Mouse (Mus musculus): ENCODE measurements around the gene BC005537. TPM values are rescaled to one million over a fixed set of nuclear protein-coding genes. Genes with fewer than 3 reads are reported as not detected.
"Not testable (repeated sequence)": the region's sequence is repeated elsewhere in the genome, so short reads cannot be mapped to it uniquely, and the experiment has no call there.

BC005537 gene
- total RNA-seq, 2 experiments from 2014 or later: 68.5 to 125 TPM

DNA sequence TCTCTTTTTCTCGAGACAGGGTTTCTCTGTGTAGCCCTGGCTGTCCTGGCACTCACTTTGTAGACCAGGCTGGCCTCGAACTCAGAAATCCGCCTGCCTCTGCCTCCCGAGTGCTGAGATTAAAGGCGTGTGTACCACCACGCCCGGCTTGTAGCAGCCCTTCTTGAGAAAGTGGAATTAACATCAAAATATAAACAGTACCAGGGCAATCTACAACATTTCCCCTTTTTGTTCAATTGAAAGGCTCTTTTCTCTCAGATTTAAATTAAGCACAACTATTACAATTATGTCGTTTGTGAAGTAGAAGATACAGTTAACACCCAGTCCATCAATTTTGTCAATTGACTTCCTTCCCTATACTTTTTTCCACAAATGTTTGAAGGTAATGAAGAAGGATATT, 36.3 kb downstream of the BC005537 start:
- ATAC-seq (replicated peaks; ENCODE audit: low FRiP score, poor library complexity, severe bottlenecking): not testable (repeated sequence)

DNA sequence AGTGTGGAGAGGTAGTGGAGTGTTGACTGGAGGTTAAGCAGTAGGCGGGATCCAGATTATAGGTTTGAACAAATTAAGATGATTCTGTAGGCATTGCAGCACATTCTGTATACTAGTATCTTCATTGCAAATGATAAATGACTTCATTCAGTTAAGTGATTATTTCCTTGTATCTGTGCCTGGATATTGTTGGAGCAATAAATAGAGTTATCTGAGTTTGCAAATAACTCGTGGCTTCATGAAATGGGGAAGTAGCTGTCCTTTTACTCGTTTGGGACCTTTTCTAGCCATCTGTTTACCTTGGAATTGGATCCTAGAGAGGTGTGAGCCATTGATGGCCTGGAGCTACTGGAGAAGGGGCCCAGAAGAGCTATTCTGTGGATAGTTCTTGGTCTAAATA, 38.4 kb downstream of the BC005537 start:
- ATAC-seq (replicated peaks; ENCODE audit: low FRiP score, poor library complexity, severe bottlenecking): no peak

DNA sequence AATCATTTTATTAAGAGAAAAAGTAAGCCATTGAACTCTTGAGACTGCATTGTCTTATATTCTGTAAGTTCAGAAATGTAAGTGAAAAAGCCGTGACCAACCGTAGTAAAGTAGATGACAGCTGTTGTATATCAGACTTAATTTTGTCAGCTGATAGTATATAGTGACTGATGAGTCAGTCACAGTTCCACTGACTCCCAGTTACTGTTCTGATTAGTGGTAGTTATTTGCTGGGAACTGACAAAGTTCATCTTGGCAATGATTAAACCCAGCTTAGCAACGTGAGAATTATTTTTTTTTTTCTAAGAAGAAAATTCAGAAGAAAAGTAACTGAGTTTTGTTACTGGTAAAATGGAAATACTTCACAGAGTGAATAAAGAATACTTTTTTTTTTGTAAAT, 40.2 kb downstream of the BC005537 start:
- no peak for ATAC-seq (replicated peaks; ENCODE audit: low FRiP score, poor library complexity, severe bottlenecking)

DNA sequence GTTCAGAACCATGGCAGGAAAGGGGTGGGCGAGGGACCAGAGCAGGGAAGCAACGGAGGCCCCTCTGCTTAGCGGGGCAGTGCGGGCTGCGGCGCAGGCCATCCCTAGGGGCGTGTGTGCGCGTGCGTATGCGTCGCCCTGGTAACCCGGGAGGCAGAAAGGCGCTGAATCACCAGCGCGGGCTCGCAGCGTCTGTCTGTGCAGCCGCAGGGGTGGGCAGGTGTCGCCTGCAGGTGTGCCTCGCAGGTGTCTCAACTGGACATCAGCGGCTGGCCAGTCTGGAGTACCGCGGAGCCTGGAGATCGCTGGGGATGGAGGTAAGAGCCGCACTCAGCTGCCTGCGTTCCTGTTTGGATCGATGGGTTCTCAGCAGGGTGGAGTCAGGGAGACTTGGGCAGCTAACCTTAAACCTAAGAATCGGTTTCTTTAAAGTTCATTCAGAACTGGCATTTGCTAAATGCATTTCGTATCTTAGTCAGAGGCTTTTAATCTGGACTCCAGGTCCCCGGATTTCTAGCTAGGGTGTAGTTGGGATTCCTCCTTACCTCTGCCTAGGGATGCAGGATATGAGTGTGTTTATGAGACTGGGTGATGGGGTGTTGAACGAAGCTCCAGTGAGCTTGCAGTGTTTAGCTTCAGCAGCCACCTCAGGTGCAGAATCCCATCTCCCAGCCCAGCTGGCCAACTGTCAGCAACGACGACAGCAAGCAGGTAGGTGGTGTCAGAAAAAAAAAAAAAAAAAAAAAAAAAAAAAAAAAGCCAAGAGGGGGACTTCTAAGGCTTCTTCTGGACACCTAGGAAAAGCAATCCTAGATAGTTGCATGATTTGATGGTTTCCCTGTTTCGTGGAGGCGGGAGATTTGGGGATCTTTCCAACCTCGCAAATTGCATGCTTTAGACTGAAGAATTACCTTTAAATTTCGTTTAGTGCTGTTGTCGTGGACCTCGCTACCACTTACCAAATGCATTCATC, 43.8 kb downstream of the BC005537 start, which contains the start of gene D130043K22Rik:
D130043K22Rik (plus strand) TSS at position 153 of the 973 bp plus-strand sequence.
- ATAC-seq (replicated peaks; ENCODE audit: low FRiP score, poor library complexity, severe bottlenecking): peak; percentile 67

DNA sequence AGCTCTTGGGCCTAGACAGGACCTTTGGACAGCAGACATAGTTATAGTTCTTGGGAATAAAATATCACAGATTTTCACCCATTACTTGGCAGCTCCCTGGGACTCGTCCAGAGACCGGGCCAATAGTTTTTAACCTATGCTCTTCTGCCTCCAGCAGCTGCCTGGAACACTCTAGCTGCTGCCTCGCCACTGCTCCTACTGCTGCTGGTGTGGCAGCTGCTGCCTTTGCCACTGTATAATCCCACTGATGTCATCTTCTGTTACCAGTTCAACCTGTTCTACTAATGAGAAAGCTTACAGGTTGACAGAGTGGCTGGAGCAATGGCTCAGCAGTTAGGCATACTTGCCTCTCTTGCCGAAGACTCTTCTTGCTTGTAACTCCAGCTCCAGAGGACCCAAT, 47.9 kb downstream of the BC005537 start:
- no peak for ATAC-seq (replicated peaks; ENCODE audit: low FRiP score, poor library complexity, severe bottlenecking)

DNA sequence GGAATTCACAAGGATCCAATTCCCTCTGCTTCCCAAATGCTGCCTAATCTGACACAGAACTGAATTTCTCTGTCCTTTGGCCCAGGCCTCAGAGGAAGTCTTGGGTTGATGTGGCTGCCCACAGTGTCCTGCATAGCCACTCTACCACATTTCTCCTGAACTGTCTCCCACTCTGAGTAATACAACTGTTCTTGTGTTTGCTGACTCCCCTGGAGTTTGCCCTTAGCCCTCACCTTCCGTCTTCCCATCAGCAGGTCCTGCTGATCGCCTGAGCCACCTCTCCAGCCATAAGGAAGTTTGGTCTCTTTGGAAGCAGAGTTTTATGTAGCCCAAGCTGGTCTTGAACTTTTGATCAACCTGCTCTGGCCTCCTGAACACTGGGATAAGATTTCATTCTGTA, 50.5 kb downstream of the BC005537 start:
- no peak for ATAC-seq (replicated peaks; ENCODE audit: low FRiP score, poor library complexity, severe bottlenecking)

DNA sequence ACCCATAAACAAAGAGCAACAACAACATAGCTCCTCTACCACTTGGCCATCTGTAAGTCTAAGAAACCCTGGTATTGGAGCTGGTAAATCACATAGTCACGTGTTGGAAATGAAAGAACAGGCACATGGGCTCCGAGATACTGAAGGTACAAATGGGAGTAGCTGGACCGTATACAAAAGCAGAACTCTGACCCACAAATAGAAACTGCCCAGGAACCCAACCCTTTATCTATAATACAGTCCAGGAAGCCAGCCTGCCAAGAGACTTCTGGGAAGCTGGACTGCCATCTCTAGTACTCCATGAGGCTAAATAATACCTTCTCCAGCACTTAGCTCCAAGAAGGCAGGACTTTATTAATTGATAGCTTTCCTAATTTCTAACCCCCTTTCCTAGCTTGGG, 51.1 kb downstream of the BC005537 start:
- ATAC-seq (replicated peaks; ENCODE audit: low FRiP score, poor library complexity, severe bottlenecking): no peak

DNA sequence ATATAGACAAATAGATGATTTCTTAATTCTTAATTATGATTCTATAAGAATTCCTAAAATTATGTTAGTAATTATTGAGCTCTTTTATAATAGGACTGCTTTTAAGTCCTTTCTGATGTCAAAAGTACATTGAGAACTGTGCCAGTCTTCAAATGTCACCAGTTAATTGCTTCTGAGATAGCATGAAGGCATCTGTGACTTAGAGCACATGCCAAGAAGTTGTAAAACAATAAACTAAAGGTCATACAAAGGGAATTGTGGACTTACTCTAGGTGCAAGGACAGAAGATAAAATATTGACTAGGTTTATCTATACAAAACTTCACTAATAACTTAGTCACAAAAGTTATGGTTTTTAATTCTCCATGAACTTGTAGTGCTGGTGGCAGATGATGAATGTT, 57.7 kb downstream of the BC005537 start:
- no peak for ATAC-seq (replicated peaks; ENCODE audit: low FRiP score, poor library complexity, severe bottlenecking)

DNA sequence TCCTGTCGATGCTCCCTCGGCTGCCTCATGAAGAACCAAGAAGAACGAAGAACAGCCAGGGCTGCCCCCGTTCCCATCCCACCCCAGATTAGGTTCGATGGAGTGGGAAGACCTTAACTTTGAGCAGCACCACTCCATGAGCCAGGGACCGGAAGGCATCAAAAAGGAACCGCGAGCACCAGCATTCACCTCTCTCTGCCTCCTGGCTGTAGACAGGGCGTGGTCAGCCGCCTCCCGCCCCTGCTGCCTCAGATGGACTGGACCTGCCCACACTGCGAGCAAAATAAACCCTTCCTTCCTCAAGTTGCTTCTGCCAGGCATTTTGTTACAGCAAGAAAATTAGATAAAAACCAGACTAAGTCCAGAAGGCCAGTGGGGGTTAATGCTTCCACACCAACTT, 59.6 kb downstream of the BC005537 start:
- ATAC-seq (replicated peaks; ENCODE audit: low FRiP score, poor library complexity, severe bottlenecking): no peak

DNA sequence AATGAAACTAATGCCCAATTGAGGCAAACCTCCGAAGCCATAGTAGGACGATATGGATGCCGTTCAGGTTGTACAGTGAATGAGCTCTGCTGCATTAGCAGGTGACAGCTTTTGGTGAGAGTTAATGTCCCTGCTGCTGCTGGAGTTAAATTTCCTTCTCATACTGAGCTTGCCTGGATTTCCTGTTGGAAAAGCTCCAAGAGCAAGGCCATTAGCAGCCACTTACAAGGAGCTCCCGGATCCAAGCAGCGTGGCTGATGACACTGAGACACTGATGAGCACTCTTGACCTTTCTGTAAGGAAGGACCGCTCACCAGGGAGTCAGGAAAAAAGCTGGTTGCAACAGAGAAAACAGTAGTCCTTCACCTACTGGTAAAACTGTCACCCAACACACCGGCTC, 60.6 kb downstream of the BC005537 start:
- no peak for ATAC-seq (replicated peaks; ENCODE audit: low FRiP score, poor library complexity, severe bottlenecking)

DNA sequence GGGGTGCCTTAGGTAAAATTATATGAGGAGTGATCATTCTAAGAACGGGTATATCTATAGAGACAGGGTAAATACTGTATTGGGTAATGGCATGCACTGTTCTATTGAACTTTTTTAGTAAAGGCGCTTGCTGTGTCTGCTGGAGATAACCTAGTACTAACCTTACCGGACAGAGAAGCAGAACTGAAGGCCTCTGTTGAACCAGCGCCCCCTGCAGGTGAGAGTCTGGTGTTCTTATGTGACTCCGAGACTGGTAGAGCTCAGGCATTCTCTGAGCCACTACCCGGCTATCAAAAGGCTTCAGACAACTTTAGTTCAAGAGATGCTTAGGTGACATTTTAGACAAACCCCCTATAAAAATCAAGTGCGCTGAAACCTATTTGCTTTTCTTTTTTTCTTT, 61.1 kb downstream of the BC005537 start:
- peak; percentile 61; the same call in 1 of the 2 replicates for ATAC-seq (replicated peaks; ENCODE audit: low FRiP score, poor library complexity, severe bottlenecking)

Other genes with a start within 250 kb of the BC005537 start
- gene Ripor2, start 219.5 kb upstream of the BC005537 start, total RNA-seq (2015; ENCODE audit: low replicate concordance): 15.5 and 26.3 TPM in 2 replicates
- 7.1 and 19.1 TPM in 2 replicates for gene Ripor2, start 219.5 kb upstream of the BC005537 start, total RNA-seq (2017; ENCODE audit: low replicate concordance)
- gene Armh2, start 60.4 kb upstream of the BC005537 start, total RNA-seq (2015; ENCODE audit: low replicate concordance): not detected in 2 replicates
- not detected in 2 replicates for gene Armh2, start 60.4 kb upstream of the BC005537 start, total RNA-seq (2017; ENCODE audit: low replicate concordance)
- gene Gmnn, start 39.7 kb upstream of the BC005537 start, total RNA-seq (2015; ENCODE audit: low replicate concordance): 289 and 378 TPM in 2 replicates
- 180 and 322 TPM in 2 replicates for gene Gmnn, start 39.7 kb upstream of the BC005537 start, total RNA-seq (2017; ENCODE audit: low replicate concordance)
- gene Acot13, start 29.9 kb downstream of the BC005537 start, total RNA-seq (2015; ENCODE audit: low replicate concordance): 18.0 and 24.1 TPM in 2 replicates
- 22.7 and 26.2 TPM in 2 replicates for gene Acot13, start 29.9 kb downstream of the BC005537 start, total RNA-seq (2017; ENCODE audit: low replicate concordance)
- gene Tdp2, start 30.0 kb downstream of the BC005537 start, total RNA-seq (2015; ENCODE audit: low replicate concordance): 40.0 and 51.6 TPM in 2 replicates
- 22.4 and 54.9 TPM in 2 replicates for gene Tdp2, start 30.0 kb downstream of the BC005537 start, total RNA-seq (2017; ENCODE audit: low replicate concordance)
- not detected in 2 replicates for gene D130043K22Rik, start 43.5 kb downstream of the BC005537 start, total RNA-seq (2015; ENCODE audit: low replicate concordance)
- gene D130043K22Rik, start 43.5 kb downstream of the BC005537 start, total RNA-seq (2017; ENCODE audit: low replicate concordance): not detected in 2 replicates
- not detected in 2 replicates for gene Aldh5a1, start 136.0 kb downstream of the BC005537 start, total RNA-seq (2015; ENCODE audit: low replicate concordance)
- gene Aldh5a1, start 136.0 kb downstream of the BC005537 start, total RNA-seq (2017; ENCODE audit: low replicate concordance): 0.13 TPM in 1 of 2 replicates, not detected in the other
- not detected in 2 replicates for gene Gpld1, start 141.5 kb downstream of the BC005537 start, total RNA-seq (2015; ENCODE audit: low replicate concordance)
- 0.77 TPM in 1 of 2 replicates, not detected in the other for gene Gpld1, start 141.5 kb downstream of the BC005537 start, total RNA-seq (2017; ENCODE audit: low replicate concordance)
- 10.8 and 12.6 TPM in 2 replicates for gene Mrs2, start 218.7 kb downstream of the BC005537 start, total RNA-seq (2015; ENCODE audit: low replicate concordance)
- gene Mrs2, start 218.7 kb downstream of the BC005537 start, total RNA-seq (2017; ENCODE audit: low replicate concordance): 7.3 and 8.7 TPM in 2 replicates

Measured in erythroid progenitor cell, adult 5-6 weeks (primary cell).